Mouse (Mus musculus): ENCODE measurements at regions not wholly inside any gene's neighbourhood (a gene's known extent, or its start where the extent isn't known, plus 50 kb on each side); places are given as distances from the start of the nearest gene placed in this dataset.

DNA sequence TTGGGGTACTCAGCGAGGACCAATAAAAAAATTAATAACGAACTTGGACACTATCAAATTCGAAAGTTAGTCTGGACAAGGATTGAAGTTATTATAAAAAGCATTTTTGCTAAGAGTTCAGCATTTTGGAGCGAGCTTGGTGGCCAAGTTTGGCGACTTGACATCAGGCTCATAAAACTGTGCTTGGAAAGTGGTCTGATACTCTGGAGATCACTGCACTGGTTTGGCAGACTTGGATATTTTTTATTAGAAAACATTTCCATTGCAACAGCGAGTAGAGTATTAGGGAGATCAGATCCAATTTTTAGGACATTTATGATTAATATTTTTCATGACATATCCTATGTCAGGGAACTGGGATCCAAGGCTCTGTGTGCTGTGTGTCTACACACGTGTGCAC lies 153.7 kb upstream of the Intu start:
- no peak for TF ChIP-seq CTCF (IDR thresholded peaks at IDR 0.05; ENCODE audit: low read depth, low read length)
- no peak for TF ChIP-seq POLR2A (IDR thresholded peaks at IDR 0.05; ENCODE audit: insufficient read depth, low read length)
- TF ChIP-seq EP300 (IDR thresholded peaks at IDR 0.05; ENCODE audit: insufficient read depth, low read depth, low read length) = no peak
